Mouse (Mus musculus) cerebellum, adult 2 months (tissue): Measurements from ENCODE around the gene Osbpl9.

ENCODE experiments used
- CTCF ChIP-seq: fragments of 200-500 bp; IDR thresholded peaks from 2 replicates; pipeline ENCODE4 v1.5.1; 2011; ENCODE audit warnings: low read depth, mild to moderate bottlenecking, control low read depth, low read length, moderate library complexity, borderline replicate concordance; ENCODE audit not compliant: insufficient read depth
- POLR2A ChIP-seq: fragments of 200-500 bp; IDR thresholded peaks from 2 replicates; pipeline ENCODE4 v1.6.1; 2011; ENCODE audit warnings: low read length, control low read depth, borderline replicate concordance; ENCODE audit not compliant: insufficient read depth

DNA sequence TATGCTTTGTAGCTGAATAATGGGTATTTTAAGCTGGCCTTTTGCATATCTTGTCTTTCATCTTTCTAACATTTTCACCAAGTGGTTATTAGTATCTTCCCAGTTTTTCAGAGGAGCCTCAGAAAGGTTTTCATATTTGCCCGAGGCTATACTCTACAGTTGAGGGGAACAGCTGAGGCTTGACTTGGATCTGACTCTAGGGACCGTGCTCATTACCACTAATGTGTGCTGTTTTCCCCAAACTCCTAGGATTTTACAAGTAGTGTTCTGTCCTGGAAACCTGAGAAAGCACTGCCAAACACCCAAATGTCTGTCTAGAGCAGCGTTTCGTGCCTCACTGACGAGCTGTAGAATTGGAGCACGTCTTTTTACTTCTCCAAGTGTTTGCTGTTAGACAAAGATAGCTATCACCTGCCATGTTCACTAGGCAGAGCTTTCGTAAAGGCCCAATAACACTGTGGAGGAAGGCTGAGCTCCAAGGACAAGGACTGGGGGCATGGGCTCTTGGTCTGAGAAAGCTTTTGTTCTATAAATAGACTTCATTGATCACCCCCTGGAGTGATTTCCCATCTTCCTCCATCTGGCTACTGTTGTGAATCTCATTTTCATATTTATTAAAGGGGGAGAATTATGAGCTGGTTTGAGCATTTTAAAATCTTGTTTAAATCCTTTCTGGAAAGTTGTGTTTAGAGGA lies 34.3 kb upstream of the Osbpl9 start:
- TF ChIP-seq CTCF (no peak), POLR2A (no peak)
